ENCODE assay signal across 16 mouse cellular contexts in the genomic region with DNA sequence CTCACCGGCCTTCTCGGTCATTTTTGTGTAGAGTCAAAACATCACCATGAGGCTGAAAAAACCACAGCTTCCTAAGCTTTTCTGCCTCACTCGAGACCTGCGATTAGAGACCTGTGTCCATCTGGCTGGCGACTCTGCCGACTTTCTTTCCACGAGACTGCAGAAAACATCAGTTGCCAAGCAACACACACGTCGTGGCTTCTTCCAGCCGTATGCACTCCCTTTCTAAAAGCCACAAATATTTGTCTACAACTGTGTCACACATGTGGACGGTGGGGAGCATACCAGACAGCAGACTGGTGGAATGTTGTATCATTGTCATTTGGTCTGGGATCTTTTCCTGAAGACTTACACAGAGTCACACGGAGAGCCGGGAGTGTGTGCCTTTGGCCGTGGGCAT.
DNase-seq lines count a peak whose midpoint lies in the region; ATAC-seq and TF ChIP-seq lines count a peak whose summit lies in the region.
"Had no signal": no experiment of that assay in that cellular context is flagged by ENCODE, and none has a peak within 500 bp of the region (broad histone marks: within the 10 kb centered on the region; RNA-seq: fewer than 3 reads in every experiment).

No protein-coding gene starts in this region.

- peaks cover 31% of the 10 kb centered on the region for H3K4me1 ChIP-seq in hindbrain, embryonic 15.5 days (replicated peaks)
- peaks cover 23% of the 10 kb centered on the region for H3K4me1 ChIP-seq in hindbrain, embryonic 14.5 days (replicated peaks; ENCODE audit: control insufficient read depth, insufficient read depth, low read length)
- H3K4me1 ChIP-seq in embryonic facial prominence, embryonic 14.5 days (ENCODE audit: control insufficient read depth, insufficient read depth, low read length): 0 out of 2 replicates have a peak, but pooled peaks cover 8% of the 10 kb centered on the region
- H3K4me1 ChIP-seq in midbrain, embryonic 15.5 days: peaks cover 22% of the 10 kb centered on the region
- H3K4me1 ChIP-seq in liver, postnatal 0 days (ENCODE audit: insufficient read depth): no peaks in the 10 kb centered on the region
- H3K4me1 ChIP-seq: liver, embryonic 12.5 days had no signal

- intact Hi-C loops in left cerebral cortex, adult 2 months (cut with DNase I): no loop called here

- DNase-seq in hindbrain, embryonic 14.5 days (ENCODE audit: low spot score): no peak
- DNase-seq in Muller cell, postnatal 12 days (ENCODE audit: inconsistent ontology term): peak; percentile 82
- peak; percentile 59 for DNase-seq in embryonic facial prominence, embryonic 14.5 days (ENCODE audit: low spot score)
- no peak for DNase-seq in liver, postnatal 0 days
- no peak for DNase-seq in right cerebral cortex, postnatal 10 days (ENCODE audit: low spot score in 2 of 2)
- no peak for DNase-seq in left cerebral cortex, adult 2 months (ENCODE audit: extremely low spot score in 1 of 2, low spot score in 2 of 2)
- DNase-seq: adrenal gland, postnatal 14 days; right cerebral cortex, adult 18-20 months; spleen, adult 18-20 months had no signal

- no peak for ATAC-seq in hindbrain, embryonic 15.5 days (ENCODE audit: low FRiP score, low read depth)
- no peak for ATAC-seq in hindbrain, embryonic 14.5 days (ENCODE audit: low FRiP score)
- ATAC-seq in embryonic facial prominence, embryonic 14.5 days (ENCODE audit: low read depth): no peak
- ATAC-seq in midbrain, embryonic 15.5 days (replicated peaks): 0 out of 2 replicates have a peak, but pooled peaks have one; percentile 31
- ATAC-seq in liver, postnatal 0 days: no peak
- ATAC-seq: liver, embryonic 12.5 days; lung, postnatal 0 days had no signal

- H3K36me3 ChIP-seq in hindbrain, embryonic 15.5 days: 0 out of 2 replicates have a peak, but pooled peaks cover 7% of the 10 kb centered on the region
- peaks cover 13% of the 10 kb centered on the region; the same call in 1 of the 2 replicates for H3K36me3 ChIP-seq in hindbrain, embryonic 14.5 days (replicated peaks; ENCODE audit: control insufficient read depth, insufficient read depth)
- H3K36me3 ChIP-seq in embryonic facial prominence, embryonic 14.5 days (ENCODE audit: control insufficient read depth, insufficient read depth, low read length): peaks cover 23% of the 10 kb centered on the region; the same call in 1 of the 2 replicates
- no peaks in the 10 kb centered on the region for H3K36me3 ChIP-seq in midbrain, embryonic 15.5 days (replicated peaks)
- no peaks in the 10 kb centered on the region for H3K36me3 ChIP-seq in liver, postnatal 0 days (replicated peaks; ENCODE audit: insufficient read depth, low read length)
- H3K36me3 ChIP-seq: G1E; liver, embryonic 12.5 days had no signal

- 36% methylated on average over 14 of the region's 14 CpGs for WGBS in hindbrain, embryonic 15.5 days
- 49% methylated on average over 14 of the region's 14 CpGs for WGBS in hindbrain, embryonic 14.5 days
- 40% methylated on average over 14 of the region's 14 CpGs for WGBS in embryonic facial prominence, embryonic 14.5 days
- 53% methylated on average over 14 of the region's 14 CpGs for WGBS in midbrain, embryonic 15.5 days
- whole genome bisulfite sequencing in liver, postnatal 0 days (ENCODE audit: insufficient replicate concordance): 48% methylated on average over 14 of the region's 14 CpGs

- peak overlapping the region; percentile 36; the same call in 1 of the 2 replicates for H3K27ac ChIP-seq in hindbrain, embryonic 15.5 days (replicated peaks)
- H3K27ac ChIP-seq in hindbrain, embryonic 14.5 days: no peak overlapping the region
- no peak overlapping the region for H3K27ac ChIP-seq in embryonic facial prominence, embryonic 14.5 days (replicated peaks; ENCODE audit: low read depth, low read length)
- no peak overlapping the region for H3K27ac ChIP-seq in midbrain, embryonic 15.5 days
- no peak overlapping the region for H3K27ac ChIP-seq in liver, postnatal 0 days (ENCODE audit: low read depth)
- no peak overlapping the region for H3K27ac ChIP-seq in left cerebral cortex, adult 2 months
- H3K27ac ChIP-seq: heart, embryonic 15.5 days; kidney, embryonic 15.5 days; liver, embryonic 12.5 days had no signal

- no peaks in the 10 kb centered on the region for H3K27me3 ChIP-seq in hindbrain, embryonic 15.5 days
- H3K27me3 ChIP-seq in hindbrain, embryonic 14.5 days (ENCODE audit: control insufficient read depth, insufficient read depth, low read length): no peaks in the 10 kb centered on the region
- H3K27me3 ChIP-seq in embryonic facial prominence, embryonic 14.5 days (replicated peaks; ENCODE audit: control insufficient read depth, insufficient read depth, low read length): no peaks in the 10 kb centered on the region
- peaks cover 4% of the 10 kb centered on the region; the same call in 1 of the 2 replicates for H3K27me3 ChIP-seq in midbrain, embryonic 15.5 days (replicated peaks)
- H3K27me3 ChIP-seq in liver, postnatal 0 days (ENCODE audit: insufficient read depth, low read length): no peaks in the 10 kb centered on the region; the same call in 1 of the 2 replicates
- H3K27me3 ChIP-seq: kidney, embryonic 15.5 days had no signal

- no peak for TF ChIP-seq EP300 in liver, postnatal 0 days (IDR thresholded peaks at IDR 0.05; ENCODE audit: low read depth)

- H3K4me2 ChIP-seq in hindbrain, embryonic 15.5 days: no peak overlapping the region
- no peak overlapping the region for H3K4me2 ChIP-seq in hindbrain, embryonic 14.5 days (replicated peaks)
- H3K4me2 ChIP-seq in embryonic facial prominence, embryonic 14.5 days (ENCODE audit: low read depth, low read length): no peak overlapping the region
- no peak overlapping the region for H3K4me2 ChIP-seq in midbrain, embryonic 15.5 days
- H3K4me2 ChIP-seq in liver, postnatal 0 days (ENCODE audit: low read depth, low read length): no peak overlapping the region
- H3K4me2 ChIP-seq: heart, embryonic 15.5 days; kidney, embryonic 15.5 days; liver, embryonic 12.5 days had no signal

- H3K4me3 ChIP-seq in hindbrain, embryonic 15.5 days: no peak overlapping the region
- H3K4me3 ChIP-seq in hindbrain, embryonic 14.5 days (replicated peaks; ENCODE audit: low read length): no peak overlapping the region
- H3K4me3 ChIP-seq in embryonic facial prominence, embryonic 14.5 days (ENCODE audit: low read depth, low read length): no peak overlapping the region
- H3K4me3 ChIP-seq in midbrain, embryonic 15.5 days: no peak overlapping the region
- H3K4me3 ChIP-seq in liver, postnatal 0 days (ENCODE audit: low read depth, low read length): no peak overlapping the region
- H3K4me3 ChIP-seq in left cerebral cortex, adult 2 months: no peak overlapping the region
- H3K4me3 ChIP-seq: heart, embryonic 15.5 days; kidney, embryonic 15.5 days; liver, embryonic 12.5 days had no signal

- TF ChIP-seq CTCF in liver, postnatal 0 days (IDR thresholded peaks at IDR 0.05; ENCODE audit: low read depth): no peak
- TF ChIP-seq CTCF in left cerebral cortex, adult 2 months (IDR thresholded peaks at IDR 0.05): no peak

- no peak overlapping the region for H3K9ac ChIP-seq in hindbrain, embryonic 15.5 days
- no peak overlapping the region for H3K9ac ChIP-seq in hindbrain, embryonic 14.5 days
- H3K9ac ChIP-seq in embryonic facial prominence, embryonic 14.5 days (ENCODE audit: low read depth, low read length): no peak overlapping the region
- H3K9ac ChIP-seq in midbrain, embryonic 15.5 days: no peak overlapping the region
- H3K9ac ChIP-seq in liver, postnatal 0 days (replicated peaks): no peak overlapping the region
- H3K9ac ChIP-seq: heart, embryonic 15.5 days; kidney, embryonic 15.5 days; liver, embryonic 12.5 days had no signal

- no peaks in the 10 kb centered on the region for H3K9me3 ChIP-seq in hindbrain, embryonic 15.5 days
- H3K9me3 ChIP-seq in hindbrain, embryonic 14.5 days (ENCODE audit: control insufficient read depth, low read length): no peaks in the 10 kb centered on the region
- no peaks in the 10 kb centered on the region for H3K9me3 ChIP-seq in embryonic facial prominence, embryonic 14.5 days (ENCODE audit: control insufficient read depth, low read length)
- no peaks in the 10 kb centered on the region for H3K9me3 ChIP-seq in midbrain, embryonic 15.5 days
- no peaks in the 10 kb centered on the region for H3K9me3 ChIP-seq in liver, postnatal 0 days (ENCODE audit: low read length)
- H3K9me3 ChIP-seq: heart, embryonic 15.5 days; kidney, embryonic 15.5 days; liver, embryonic 12.5 days had no signal

Comparison
In these comparisons a context has a peak if more than half of its experiments do, and no peak if none do; other contexts are left out.
1. DNase-seq: peak in Muller cell, postnatal 12 days (single experiment) and embryonic facial prominence, embryonic 14.5 days (single experiment); none in hindbrain, embryonic 14.5 days (single experiment), liver, postnatal 0 days (single experiment), right cerebral cortex, postnatal 10 days (0 of 2) and left cerebral cortex, adult 2 months (0 of 2).